Mouse (Mus musculus): ENCODE results near the gene Parp4.

Gene Parp4

DNA sequence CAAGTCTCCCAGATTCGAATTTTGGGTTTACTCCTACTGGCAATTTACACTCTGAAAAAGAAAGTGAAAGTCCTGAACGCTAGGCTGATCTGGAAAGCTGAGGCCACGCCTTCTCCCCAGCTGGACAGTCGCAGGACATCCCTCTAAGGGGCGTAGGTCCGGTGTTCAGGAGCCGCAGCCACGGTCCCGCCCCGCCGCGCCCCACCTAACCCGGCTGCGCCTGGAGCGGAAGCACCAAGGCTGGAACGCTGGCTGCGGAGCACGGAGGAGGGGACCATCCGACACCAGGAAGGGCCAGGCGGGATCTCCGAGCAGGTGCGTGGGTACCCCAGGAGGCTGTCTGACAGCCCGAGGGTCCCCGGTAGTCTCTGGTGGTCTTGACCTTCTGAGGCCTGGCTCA is at the start of gene Parp4, which contains the start of gene Cenpj:
Gene Parp4 (plus strand): TSS at position 204 of the 400 bp plus-strand sequence.
Gene Cenpj (minus strand): TSS at position 10 of the 400 bp plus-strand sequence.
- peak; percentile 6 to 38 for DNase-seq (ENCODE audit: low spot score in 2 of 2)

GRCm38 (mm10) chr14:56530788-56531187 is 44.6 kb upstream of the Parp4 start:
- DNase-seq (ENCODE audit: low spot score in 2 of 2) = no peak

DNA sequence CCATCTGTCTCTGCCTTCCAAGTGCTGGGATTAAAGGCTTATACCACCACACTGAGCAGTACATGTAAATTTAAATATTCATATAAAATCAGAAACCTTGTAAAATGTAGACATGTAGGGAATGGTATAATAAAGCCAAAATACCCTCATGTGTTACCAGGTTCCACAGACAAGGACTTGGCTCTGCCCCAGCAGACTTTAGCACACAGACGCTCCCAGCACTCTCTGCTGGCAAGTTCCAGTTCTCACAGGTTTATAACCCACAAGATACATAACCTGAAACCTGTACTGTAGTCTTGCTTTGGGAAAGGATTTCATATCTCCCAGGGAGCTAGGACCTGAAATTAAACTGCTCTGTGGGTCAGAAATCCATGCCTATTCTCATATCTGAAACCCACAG is 30.5 kb upstream of the Parp4 start:
- no peak for DNase-seq (ENCODE audit: low spot score in 2 of 2)

GRCm38 (mm10) chr14:56545491-56545890 is 29.9 kb upstream of the Parp4 start:
- no peak for DNase-seq (ENCODE audit: low spot score in 2 of 2)

DNA sequence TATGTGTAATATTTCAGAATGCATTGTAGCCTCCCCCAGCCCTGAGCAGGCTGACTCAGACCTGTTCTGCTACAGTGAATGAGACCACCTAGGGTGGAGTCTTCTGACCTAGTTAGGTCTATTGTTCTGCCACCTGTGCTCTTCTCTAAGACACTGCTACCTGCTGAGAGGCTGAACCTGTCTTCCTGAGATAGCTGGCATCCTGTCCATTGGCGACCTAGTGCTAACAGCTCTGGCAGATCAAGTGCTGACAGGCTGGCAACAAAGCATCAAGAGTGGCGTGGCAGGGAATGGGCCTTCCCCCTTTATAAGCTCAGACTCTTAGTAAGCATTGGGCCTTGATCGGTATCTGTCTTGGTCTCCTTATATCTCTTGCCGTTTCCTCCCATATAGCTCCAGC is 24.5 kb upstream of the Parp4 start:
- DNase-seq (ENCODE audit: low spot score in 2 of 2) = no peak

DNA sequence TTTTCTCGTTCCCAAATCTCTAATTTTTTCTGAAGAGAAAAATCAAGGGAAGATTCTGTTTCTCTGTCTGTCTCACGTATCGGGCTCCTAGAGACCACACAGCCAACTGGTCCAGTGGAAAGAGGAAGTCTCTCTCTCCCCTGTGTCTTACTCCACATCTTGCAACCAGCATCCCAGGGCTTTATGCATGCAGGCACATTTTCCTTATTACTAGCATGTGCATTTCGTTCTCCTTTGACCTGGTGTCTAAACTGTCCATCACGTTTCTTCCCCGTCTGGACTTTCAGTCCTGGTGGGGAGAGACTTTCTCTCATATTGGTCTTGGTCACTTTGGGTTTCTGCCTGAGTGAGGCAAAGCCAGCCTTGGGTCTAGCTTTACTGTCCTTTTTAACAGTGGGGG is 22.5 kb upstream of the Parp4 start:
- DNase-seq (ENCODE audit: low spot score in 2 of 2) = no peak

DNA sequence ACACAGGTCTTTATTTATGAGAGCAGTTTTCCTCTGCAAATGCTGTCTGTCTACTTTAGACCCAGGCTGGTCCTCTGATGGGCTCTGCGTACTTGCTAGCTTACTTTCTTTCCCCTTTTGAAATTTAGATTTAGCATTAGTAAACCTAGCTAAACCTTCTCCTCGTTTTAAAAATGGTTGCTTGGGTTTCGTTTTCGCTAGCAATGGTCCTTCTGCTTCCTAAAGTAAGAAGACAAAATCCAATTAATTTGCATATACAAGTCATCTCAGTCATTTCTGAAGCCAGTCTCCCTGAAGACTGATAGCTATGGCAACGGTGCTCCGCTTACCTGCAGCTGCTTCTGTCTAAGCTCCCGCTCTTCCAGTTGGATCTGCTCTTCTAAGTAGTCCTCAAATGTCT is 22.1 kb upstream of the Parp4 start:
- no peak for DNase-seq (ENCODE audit: low spot score in 2 of 2)

GRCm38 (mm10) chr14:56554716-56555115 is 20.7 kb upstream of the Parp4 start:
- DNase-seq (ENCODE audit: low spot score in 2 of 2) = no peak

GRCm38 (mm10) chr14:56559134-56559533 is 16.3 kb upstream of the Parp4 start:
- no peak for DNase-seq (ENCODE audit: low spot score in 2 of 2)

DNA sequence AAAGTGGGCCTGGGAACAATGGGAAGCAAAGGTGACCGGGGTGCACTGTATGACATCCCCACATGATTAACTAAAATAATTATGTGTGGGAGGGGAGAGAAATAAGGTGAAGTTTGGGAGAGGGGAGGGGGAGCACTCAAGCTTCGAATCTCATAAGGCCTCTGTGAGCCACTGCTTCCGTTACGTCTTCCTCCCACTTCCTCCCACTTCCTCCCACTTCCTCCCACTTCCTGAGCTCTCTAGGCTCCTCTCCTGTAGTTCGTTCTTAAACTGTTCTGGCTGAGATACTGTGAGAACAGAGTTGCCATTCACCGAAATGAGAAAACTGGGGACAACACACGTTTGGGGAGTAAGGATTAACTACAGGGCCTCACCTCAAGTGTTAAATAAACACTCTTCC is 7.9 kb upstream of the Parp4 start:
- DNase-seq (ENCODE audit: low spot score in 2 of 2) = no peak

- DNase-seq (ENCODE audit: low spot score in 2 of 2) = no peak
These were observed 6.4 kb upstream of the Parp4 start for GRCm38 (mm10) chr14:56569041-56569440.

GRCm38 (mm10) chr14:56571310-56572093 is 3.9 kb upstream of the Parp4 start:
- peak; percentile 94 to 95 for DNase-seq (ENCODE audit: low spot score in 2 of 2)

GRCm38 (mm10) chr14:56572546-56572945 is 2.9 kb upstream of the Parp4 start:
- no peak for DNase-seq (ENCODE audit: low spot score in 2 of 2)

DNA sequence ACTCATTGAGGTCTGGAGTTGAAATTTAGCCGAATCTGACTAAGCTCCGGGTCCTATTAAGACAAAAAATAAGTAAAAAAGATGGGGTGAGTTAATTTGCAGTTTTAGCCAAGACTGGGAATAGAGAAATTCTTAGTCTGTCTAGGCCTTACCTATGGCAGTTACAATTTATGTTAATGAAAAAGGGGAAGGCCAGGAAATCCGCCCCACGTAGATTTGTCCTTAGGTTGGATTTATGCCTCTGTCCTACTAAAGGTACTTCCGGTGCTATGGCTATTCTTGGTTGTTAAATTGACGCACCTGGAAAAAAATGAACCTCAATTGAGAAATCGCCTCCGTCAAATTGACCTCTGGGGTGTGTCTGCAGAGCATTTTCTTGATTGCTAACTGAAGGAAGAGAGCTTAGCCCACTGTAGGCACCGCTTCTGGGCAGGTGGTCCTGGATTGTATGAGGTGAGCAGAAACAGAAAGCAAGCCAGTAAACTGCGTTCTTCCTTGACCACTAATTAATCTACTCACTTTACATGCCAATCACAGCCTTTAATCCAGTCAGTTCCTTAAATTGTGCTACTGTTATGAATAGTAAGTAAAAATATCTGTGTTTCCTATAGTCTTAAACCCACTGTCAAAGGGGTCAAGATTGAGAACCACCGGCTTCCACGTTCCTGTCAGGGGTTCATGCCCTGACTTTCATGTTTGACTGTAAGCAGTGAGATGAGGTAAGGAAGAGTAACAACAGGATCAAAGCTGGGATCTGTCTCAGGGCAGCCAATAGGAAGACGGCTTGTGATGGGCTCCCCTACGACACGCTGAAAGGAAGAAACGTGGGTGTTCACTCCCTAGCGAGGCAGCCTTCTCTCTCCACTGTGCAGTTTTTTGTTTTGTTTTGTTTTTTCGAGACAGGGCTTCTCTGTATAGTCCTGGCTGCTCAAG is 816 bp downstream of the Parp4 start:
- no peak for DNase-seq (ENCODE audit: low spot score in 2 of 2)

DNA sequence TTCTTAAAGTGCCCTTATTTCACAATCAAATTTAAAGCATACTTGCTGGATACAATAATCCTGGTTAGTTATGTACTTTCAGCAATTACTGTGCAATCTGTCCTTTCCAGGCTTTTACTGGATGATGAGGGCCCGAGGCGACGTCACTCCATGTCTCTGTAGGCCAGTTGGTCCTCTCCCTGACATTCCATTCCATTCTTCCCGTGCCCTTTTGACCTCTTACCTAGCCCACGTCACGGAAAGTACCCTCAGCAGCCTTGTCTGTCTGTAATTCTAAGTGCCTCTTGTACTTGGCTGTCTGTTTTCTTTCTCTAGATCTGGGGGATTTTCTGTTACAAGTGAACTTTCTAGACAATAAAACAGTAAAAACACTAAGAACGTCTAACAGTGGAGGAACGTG is 3.6 kb downstream of the Parp4 start:
- no peak for DNase-seq (ENCODE audit: low spot score in 2 of 2)

GRCm38 (mm10) chr14:56581117-56581516 is 5.7 kb downstream of the Parp4 start:
- DNase-seq (ENCODE audit: low spot score in 2 of 2) = no peak

GRCm38 (mm10) chr14:56582294-56582693 is 6.9 kb downstream of the Parp4 start:
- DNase-seq (ENCODE audit: low spot score in 2 of 2) = no peak

GRCm38 (mm10) chr14:56592191-56592590 is 16.8 kb downstream of the Parp4 start:
- no peak for DNase-seq (ENCODE audit: low spot score in 2 of 2)

GRCm38 (mm10) chr14:56594811-56595210 is 19.4 kb downstream of the Parp4 start:
- no peak for DNase-seq (ENCODE audit: low spot score in 2 of 2)

GRCm38 (mm10) chr14:56598759-56599158 is 23.3 kb downstream of the Parp4 start:
- DNase-seq (ENCODE audit: low spot score in 2 of 2) = no peak

DNA sequence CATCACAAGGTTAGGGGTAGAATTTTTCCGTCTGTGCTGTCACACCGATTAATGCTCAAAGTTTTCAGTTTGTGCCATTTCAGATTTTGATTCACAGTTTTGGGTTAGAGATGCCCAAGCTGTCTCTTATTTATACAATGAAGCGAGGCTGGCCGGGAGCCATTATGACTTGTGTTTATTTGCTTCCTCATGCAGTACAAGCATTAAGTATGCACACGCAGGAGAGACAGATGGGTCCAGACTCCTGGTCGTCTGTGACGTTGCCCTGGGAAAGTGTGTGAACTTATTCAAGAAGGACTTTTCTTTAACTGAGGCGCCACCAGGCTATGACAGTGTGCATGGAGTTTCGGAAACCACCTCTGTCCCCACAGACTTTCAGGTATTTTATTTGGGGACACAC is 26.6 kb downstream of the Parp4 start:
- DNase-seq (ENCODE audit: low spot score in 2 of 2) = no peak

- DNase-seq (ENCODE audit: low spot score in 2 of 2) = no peak
These were observed 29.0 kb downstream of the Parp4 start for GRCm38 (mm10) chr14:56604438-56604837.

DNA sequence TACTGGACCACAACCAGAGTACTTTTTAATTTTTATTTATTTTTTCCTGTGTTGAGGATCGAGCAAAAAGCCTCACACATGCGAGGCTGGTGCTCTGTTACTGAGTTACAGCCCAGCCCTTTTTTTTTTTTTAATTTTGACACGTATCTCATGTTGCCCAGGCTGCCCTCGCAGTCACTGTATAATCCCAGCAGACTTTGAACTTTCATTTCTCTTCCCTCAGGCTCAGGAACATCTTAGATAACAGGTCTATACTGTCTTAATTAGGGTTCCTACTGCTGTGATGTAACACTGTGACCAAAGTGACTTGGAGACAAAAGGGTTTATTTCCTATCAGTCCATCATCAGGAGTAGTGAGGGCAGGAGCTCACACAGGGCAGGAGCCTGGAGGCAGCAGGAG is 29.7 kb downstream of the Parp4 start:
- DNase-seq (ENCODE audit: low spot score in 2 of 2) = no peak
